Mouse (Mus musculus): ENCODE data around the gene Adamtsl3. TPM values are rescaled to one million over a fixed set of nuclear protein-coding genes. Genes with fewer than 3 reads are reported as not detected.
A peak's percentile ranks its signal among the peaks of the same experiment; 100 is the strongest.

Gene Adamtsl3
- polyA plus RNA-seq, 1 experiment from 2014 or later: 2.4 TPM

DNA sequence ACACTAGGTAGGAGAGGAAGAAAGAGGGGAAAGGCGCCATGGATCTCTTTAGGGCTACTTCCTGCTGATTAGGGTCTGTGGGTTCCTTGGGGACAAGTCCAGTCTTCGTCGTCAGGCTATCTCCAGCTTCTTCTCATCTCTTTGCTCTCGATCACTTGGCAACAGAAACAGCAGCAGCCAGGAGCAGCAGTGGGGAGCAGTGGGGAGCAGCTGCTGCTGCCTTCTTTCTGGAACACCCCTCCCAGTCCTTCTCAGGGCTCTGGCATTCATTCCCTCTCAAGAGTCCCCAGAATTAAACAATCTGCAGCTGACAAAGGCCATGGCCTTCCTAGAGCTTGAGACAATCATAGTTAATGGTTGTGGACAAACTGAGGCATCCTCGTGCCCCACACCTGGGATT, 7.6 kb upstream of the Adamtsl3 start:
- Histone ChIP-seq H3K27me3 (ENCODE audit: control insufficient read depth, insufficient read depth, low read depth, low read length) (no peaks in the 10 kb centered on the region), H3K36me3 (ENCODE audit: control insufficient read depth, insufficient read depth, low read length) (no peaks in the 10 kb centered on the region), H3K4me2 (ENCODE audit: low read depth, low read length) (no peak overlapping the region), H3K4me1 (replicated peaks; ENCODE audit: control insufficient read depth, insufficient read depth, low read length) (no peaks in the 10 kb centered on the region), H3K9me3 (ENCODE audit: control insufficient read depth, low read length) (no peaks in the 10 kb centered on the region), H3K4me3 (ENCODE audit: low read length) (no peak overlapping the region), H3K27ac (ENCODE audit: low read length) (no peak overlapping the region), H3K9ac (ENCODE audit: low read length) (no peak overlapping the region)
- ATAC-seq (ENCODE audit: low read depth): no peak
- 49% methylated on average over 5 of the region's 5 CpGs for WGBS

DNA sequence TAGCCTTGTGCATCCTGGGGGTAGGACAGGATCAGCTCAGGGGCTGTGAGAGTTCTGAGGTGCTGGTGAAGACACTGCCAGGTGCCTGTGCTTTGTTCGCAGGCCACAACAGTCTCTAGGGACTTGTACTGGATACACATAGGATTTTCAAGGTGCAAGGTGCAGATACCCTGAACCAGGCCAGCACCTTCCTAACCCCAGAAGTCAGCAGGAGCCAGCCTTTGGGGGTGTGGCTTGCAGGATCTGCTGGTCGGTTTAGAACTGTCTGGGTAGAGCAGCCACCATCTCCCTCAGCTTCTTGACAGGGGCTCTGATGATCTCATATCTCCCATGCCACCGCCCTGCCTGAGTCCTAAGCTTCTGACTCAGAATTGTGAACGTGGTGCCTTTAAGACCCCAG, 5.7 kb upstream of the Adamtsl3 start:
- ATAC-seq (ENCODE audit: low read depth): no peak
- Histone ChIP-seq H3K4me1 (replicated peaks; ENCODE audit: control insufficient read depth, insufficient read depth, low read length) (no peaks in the 10 kb centered on the region), H3K4me2 (ENCODE audit: low read depth, low read length) (no peak overlapping the region), H3K36me3 (ENCODE audit: control insufficient read depth, insufficient read depth, low read length) (no peaks in the 10 kb centered on the region), H3K27ac (ENCODE audit: low read length) (no peak overlapping the region), H3K4me3 (ENCODE audit: low read length) (no peak overlapping the region), H3K9ac (ENCODE audit: low read length) (no peak overlapping the region), H3K9me3 (ENCODE audit: control insufficient read depth, low read length) (no peaks in the 10 kb centered on the region), H3K27me3 (ENCODE audit: control insufficient read depth, insufficient read depth, low read depth, low read length) (peaks cover 11% of the 10 kb centered on the region)
- 56% methylated on average over 4 of the region's 4 CpGs for WGBS

GRCm38 (mm10) chr7:82330860-82331259, 4.6 kb upstream of the Adamtsl3 start:
- 62% methylated on average over 6 of the region's 6 CpGs for WGBS
- Histone ChIP-seq H3K36me3 (ENCODE audit: control insufficient read depth, insufficient read depth, low read length) (no peaks in the 10 kb centered on the region), H3K27ac (ENCODE audit: low read length) (no peak overlapping the region), H3K4me1 (replicated peaks; ENCODE audit: control insufficient read depth, insufficient read depth, low read length) (peaks cover 3% of the 10 kb centered on the region), H3K4me3 (ENCODE audit: low read length) (no peak overlapping the region), H3K27me3 (ENCODE audit: control insufficient read depth, insufficient read depth, low read depth, low read length) (peaks cover 21% of the 10 kb centered on the region), H3K9ac (ENCODE audit: low read length) (no peak overlapping the region), H3K9me3 (ENCODE audit: control insufficient read depth, low read length) (no peaks in the 10 kb centered on the region), H3K4me2 (ENCODE audit: low read depth, low read length) (no peak overlapping the region)
- no peak for ATAC-seq (ENCODE audit: low read depth)

DNA sequence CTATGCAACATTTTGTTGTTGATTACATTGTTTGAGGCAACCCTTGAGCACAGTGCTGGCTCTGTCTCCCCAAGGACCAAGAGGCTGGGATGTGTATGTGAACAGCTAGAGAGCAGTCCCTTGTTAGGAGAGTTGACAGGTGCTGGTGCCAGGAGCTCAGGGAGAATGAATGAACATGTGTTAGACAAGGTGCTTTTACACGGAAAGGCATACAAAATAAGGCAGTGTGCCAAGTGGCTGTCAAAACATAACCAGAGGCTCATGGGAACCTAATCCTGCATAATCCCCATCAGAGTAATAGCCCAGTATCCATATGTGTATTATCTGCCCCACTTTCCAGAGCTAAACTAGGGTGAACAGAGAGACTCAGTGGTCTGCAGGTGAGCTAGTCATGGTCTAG, 1.5 kb upstream of the Adamtsl3 start:
- WGBS: 48% methylated on average over 1 of the region's 1 CpGs
- Histone ChIP-seq H3K4me2 (ENCODE audit: low read depth, low read length) (no peak overlapping the region), H3K27me3 (ENCODE audit: control insufficient read depth, insufficient read depth, low read depth, low read length) (peaks cover 44% of the 10 kb centered on the region), H3K27ac (ENCODE audit: low read length) (no peak overlapping the region), H3K9me3 (ENCODE audit: control insufficient read depth, low read length) (no peaks in the 10 kb centered on the region), H3K36me3 (ENCODE audit: control insufficient read depth, insufficient read depth, low read length) (no peaks in the 10 kb centered on the region), H3K4me1 (replicated peaks; ENCODE audit: control insufficient read depth, insufficient read depth, low read length) (peaks cover 9% of the 10 kb centered on the region), H3K9ac (ENCODE audit: low read length) (no peak overlapping the region), H3K4me3 (ENCODE audit: low read length) (no peak overlapping the region)
- ATAC-seq (ENCODE audit: low read depth): no peak

- under 1% methylated on average over 34 of the region's 34 CpGs for WGBS
- H3K27ac ChIP-seq (ENCODE audit: low read length): no peak overlapping the region
- peaks cover 9% of the 10 kb centered on the region for H3K4me1 ChIP-seq (replicated peaks; ENCODE audit: control insufficient read depth, insufficient read depth, low read length)
- no peaks in the 10 kb centered on the region for H3K36me3 ChIP-seq (ENCODE audit: control insufficient read depth, insufficient read depth, low read length)
- H3K9me3 ChIP-seq (ENCODE audit: control insufficient read depth, low read length): no peaks in the 10 kb centered on the region
- H3K4me3 ChIP-seq (ENCODE audit: low read length): peak overlapping the region; percentile 52
- peak overlapping the region; percentile 26; the same call in 1 of the 2 replicates for H3K9ac ChIP-seq (ENCODE audit: low read length)
- peak overlapping the region; percentile 87 for H3K4me2 ChIP-seq (ENCODE audit: low read depth, low read length)
- peaks cover 44% of the 10 kb centered on the region for H3K27me3 ChIP-seq (ENCODE audit: control insufficient read depth, insufficient read depth, low read depth, low read length)
- peak; percentile 61 for ATAC-seq (ENCODE audit: low read depth)
Measured at GRCm38 (mm10) chr7:82336132-82336531, 638 bp downstream of the Adamtsl3 start.

GRCm38 (mm10) chr7:82338121-82338520, 2.6 kb downstream of the Adamtsl3 start:
- Histone ChIP-seq H3K9ac (ENCODE audit: low read length) (no peak overlapping the region), H3K4me1 (replicated peaks; ENCODE audit: control insufficient read depth, insufficient read depth, low read length) (peaks cover 11% of the 10 kb centered on the region), H3K4me3 (ENCODE audit: low read length) (no peak overlapping the region), H3K27ac (ENCODE audit: low read length) (no peak overlapping the region), H3K36me3 (ENCODE audit: control insufficient read depth, insufficient read depth, low read length) (no peaks in the 10 kb centered on the region), H3K27me3 (ENCODE audit: control insufficient read depth, insufficient read depth, low read depth, low read length) (peaks cover 44% of the 10 kb centered on the region), H3K9me3 (ENCODE audit: control insufficient read depth, low read length) (no peaks in the 10 kb centered on the region), H3K4me2 (ENCODE audit: low read depth, low read length) (no peak overlapping the region)
- no peak for ATAC-seq (ENCODE audit: low read depth)
- WGBS: 86% methylated on average over 9 of the region's 9 CpGs

DNA sequence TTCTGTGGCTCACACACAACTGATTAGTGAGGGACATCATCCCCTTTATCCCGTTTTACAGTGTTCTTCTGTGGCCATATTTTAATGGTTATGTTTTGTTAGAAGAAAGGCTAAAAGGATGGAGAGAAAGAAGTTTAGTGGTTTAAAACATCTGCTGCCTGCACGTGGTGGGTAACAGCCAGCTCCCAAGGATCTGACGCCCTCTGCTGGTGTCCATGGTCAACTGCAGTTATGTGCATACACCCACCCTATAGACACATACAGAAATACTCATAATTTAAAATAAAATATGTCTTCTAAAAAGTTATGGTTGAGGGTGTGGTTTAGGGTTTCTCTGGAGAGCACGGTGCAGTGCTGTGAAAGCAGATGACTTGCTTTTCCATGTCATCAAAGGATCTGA, 3.0 kb downstream of the Adamtsl3 start:
- H3K4me2 ChIP-seq (ENCODE audit: low read depth, low read length): no peak overlapping the region
- ATAC-seq (ENCODE audit: low read depth): no peak
- no peaks in the 10 kb centered on the region for H3K36me3 ChIP-seq (ENCODE audit: control insufficient read depth, insufficient read depth, low read length)
- H3K4me1 ChIP-seq (replicated peaks; ENCODE audit: control insufficient read depth, insufficient read depth, low read length): peaks cover 11% of the 10 kb centered on the region
- H3K27me3 ChIP-seq (ENCODE audit: control insufficient read depth, insufficient read depth, low read depth, low read length): peaks cover 44% of the 10 kb centered on the region
- WGBS: 72% methylated on average over 4 of the region's 4 CpGs
- no peak overlapping the region for H3K4me3 ChIP-seq (ENCODE audit: low read length)
- no peaks in the 10 kb centered on the region for H3K9me3 ChIP-seq (ENCODE audit: control insufficient read depth, low read length)
- no peak overlapping the region for H3K9ac ChIP-seq (ENCODE audit: low read length)
- no peak overlapping the region for H3K27ac ChIP-seq (ENCODE audit: low read length)

- H3K4me3 ChIP-seq (ENCODE audit: low read length): no peak overlapping the region
- H3K27ac ChIP-seq (ENCODE audit: low read length): no peak overlapping the region
- no peak overlapping the region for H3K4me2 ChIP-seq (ENCODE audit: low read depth, low read length)
- H3K27me3 ChIP-seq (ENCODE audit: control insufficient read depth, insufficient read depth, low read depth, low read length): peaks cover 39% of the 10 kb centered on the region
- ATAC-seq (ENCODE audit: low read depth): no peak
- peaks cover 11% of the 10 kb centered on the region for H3K4me1 ChIP-seq (replicated peaks; ENCODE audit: control insufficient read depth, insufficient read depth, low read length)
- no peaks in the 10 kb centered on the region for H3K9me3 ChIP-seq (ENCODE audit: control insufficient read depth, low read length)
- no peaks in the 10 kb centered on the region for H3K36me3 ChIP-seq (ENCODE audit: control insufficient read depth, insufficient read depth, low read length)
- H3K9ac ChIP-seq (ENCODE audit: low read length): no peak overlapping the region
- WGBS: 41% methylated on average over 3 of the region's 3 CpGs
Measured at GRCm38 (mm10) chr7:82339214-82339613, 3.7 kb downstream of the Adamtsl3 start.

- H3K36me3 ChIP-seq (ENCODE audit: control insufficient read depth, insufficient read depth, low read length): no peaks in the 10 kb centered on the region
- peaks cover 17% of the 10 kb centered on the region for H3K27me3 ChIP-seq (ENCODE audit: control insufficient read depth, insufficient read depth, low read depth, low read length)
- 25% methylated on average over 8 of the region's 8 CpGs for WGBS
- H3K4me3 ChIP-seq (ENCODE audit: low read length): no peak overlapping the region
- H3K9ac ChIP-seq (ENCODE audit: low read length): no peak overlapping the region
- no peak overlapping the region for H3K4me2 ChIP-seq (ENCODE audit: low read depth, low read length)
- 0 out of 2 replicates have a peak, but pooled peaks cover 2% of the 10 kb centered on the region for H3K4me1 ChIP-seq (replicated peaks; ENCODE audit: control insufficient read depth, insufficient read depth, low read length)
- no peaks in the 10 kb centered on the region for H3K9me3 ChIP-seq (ENCODE audit: control insufficient read depth, low read length)
- H3K27ac ChIP-seq (ENCODE audit: low read length): no peak overlapping the region
- no peak for ATAC-seq (ENCODE audit: low read depth)
Measured at GRCm38 (mm10) chr7:82341476-82341875, 6.0 kb downstream of the Adamtsl3 start.

DNA sequence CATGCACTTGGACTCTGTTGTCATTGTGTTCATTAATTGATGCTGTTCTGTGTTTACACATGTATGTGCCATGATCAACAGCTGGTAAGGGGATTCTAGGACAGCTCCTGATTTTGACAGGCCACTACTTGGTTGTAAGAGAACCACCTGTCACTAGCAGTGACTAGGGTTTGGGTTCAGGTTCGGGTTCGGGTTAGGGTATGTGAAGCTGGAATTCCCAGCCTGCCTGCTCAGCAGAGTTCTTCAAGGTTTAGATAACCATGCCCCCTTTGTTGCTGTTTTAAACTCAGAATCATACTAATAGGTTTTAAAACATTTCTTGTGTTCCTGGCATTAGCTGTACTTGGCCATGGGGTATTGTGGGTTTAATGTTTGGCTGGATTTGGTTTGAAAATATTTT, 11.2 kb downstream of the Adamtsl3 start:
- Histone ChIP-seq H3K9ac (ENCODE audit: low read length) (no peak overlapping the region), H3K4me1 (replicated peaks; ENCODE audit: control insufficient read depth, insufficient read depth, low read length) (no peaks in the 10 kb centered on the region), H3K4me3 (ENCODE audit: low read length) (no peak overlapping the region), H3K36me3 (ENCODE audit: control insufficient read depth, insufficient read depth, low read length) (no peaks in the 10 kb centered on the region), H3K9me3 (ENCODE audit: control insufficient read depth, low read length) (no peaks in the 10 kb centered on the region), H3K4me2 (ENCODE audit: low read depth, low read length) (no peak overlapping the region), H3K27ac (ENCODE audit: low read length) (no peak overlapping the region), H3K27me3 (ENCODE audit: control insufficient read depth, insufficient read depth, low read depth, low read length) (no peaks in the 10 kb centered on the region)
- no peak for ATAC-seq (ENCODE audit: low read depth)
- 59% methylated on average over 2 of the region's 2 CpGs for WGBS

All from lung, embryonic 16.5 days (tissue).